Mouse (Mus musculus) small intestine, adult 2 months (tissue): ENCODE measurements around the gene Pabpn1l. TPM values are rescaled to one million over a fixed set of nuclear protein-coding genes. Genes with fewer than 3 reads are reported as not detected.

Experiments
- H3K27ac ChIP-seq: fragments of 200-500 bp; 2 replicates; pipeline ENCODE4 v1.5.1; 2012; ENCODE audit warnings: low read depth, low read length, control low read depth, inconsistent platforms; ENCODE audit not compliant: insufficient read depth
- H3K27me3 ChIP-seq: fragments of 200-500 bp; 2 replicates; pipeline ENCODE4 v1.6.1; 2012; ENCODE audit warnings: mild to moderate bottlenecking, moderate library complexity, low read length, inconsistent platforms; ENCODE audit not compliant: control insufficient read depth, insufficient read depth
- H3K36me3 ChIP-seq: fragments of 200-500 bp; 2 replicates; pipeline ENCODE4 v1.6.1; 2012; ENCODE audit warnings: mild to moderate bottlenecking, low read length, control low read depth, inconsistent platforms; ENCODE audit not compliant: control insufficient read depth, insufficient read depth
- H3K4me1 ChIP-seq: fragments of 200-500 bp; 2 replicates; pipeline ENCODE4 v1.6.1; 2012; ENCODE audit warnings: low read length, inconsistent platforms, mixed read lengths; ENCODE audit not compliant: control insufficient read depth, insufficient read depth, insufficient read length
- H3K4me3 ChIP-seq: fragments of 200-500 bp; 2 replicates; pipeline ENCODE4 v1.5.1; 2012; ENCODE audit warnings: low read depth, mild to moderate bottlenecking, control low read depth, inconsistent platforms, low read length, moderate library complexity
- CTCF ChIP-seq: fragments of 200-500 bp; IDR thresholded peaks from 2 replicates; pipeline ENCODE4 v1.5.1; 2012; ENCODE audit warnings: low read depth, mild to moderate bottlenecking, control low read depth, inconsistent platforms, low read length, moderate library complexity, mixed read lengths; ENCODE audit not compliant: insufficient replicate concordance, insufficient read length; ENCODE audit errors: extremely low read depth
- POLR2A ChIP-seq: fragments of 200-500 bp; IDR thresholded peaks from 2 replicates; pipeline ENCODE4 v1.6.1; 2012; ENCODE audit warnings: low read depth, mild to moderate bottlenecking, control low read depth, inconsistent platforms, low read length, moderate library complexity
- WGBS: fragments of 180-500 bp; shearing (Covaris S2); methylation state at CpG from one replicate; pipeline ENCODE4 v1.1.7; 2018; 5-methylcytosine and 5-hydroxymethylcytosine counted together
- polyA plus RNA-seq: library from polyadenylated mRNA; depleted of rRNA; stranded (reverse); fragments of >200 nt; gene quantifications from 2 replicates; pipeline ENCODE4 v1.2.3, GENCODE M21; 2012

Gene Pabpn1l
- polyA plus RNA-seq, 1 experiment = not detected

DNA sequence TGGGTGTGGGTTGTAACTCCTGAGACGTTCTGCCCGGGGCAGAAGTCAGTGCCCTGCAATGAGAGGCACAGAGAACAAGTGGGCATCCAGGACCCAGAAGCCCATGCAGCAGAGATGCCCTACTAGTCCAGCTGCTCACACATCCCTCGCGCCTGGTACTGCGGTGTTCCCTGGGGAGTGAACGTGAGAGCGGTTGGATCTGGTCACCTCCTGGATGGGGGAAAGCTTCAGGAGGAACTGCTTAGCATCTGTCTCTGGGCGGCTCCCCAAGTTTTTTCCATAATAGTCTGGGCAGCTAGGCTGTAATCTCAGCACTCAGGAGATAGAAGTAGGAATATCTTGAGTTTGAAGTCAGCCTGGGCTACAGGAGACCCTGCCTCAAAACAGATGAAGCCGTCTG is 37.6 kb downstream of the Pabpn1l start:
- Histone ChIP-seq H3K27ac (peak overlapping the region; percentile 95), H3K4me3 (peak overlapping the region; percentile 12; the same call in 1 of the 2 replicates), H3K4me1 (peaks cover 41% of the 10 kb centered on the region), H3K27me3 (no peaks in the 10 kb centered on the region), H3K36me3 (no peaks in the 10 kb centered on the region)
- WGBS = 43% methylated on average over 9 of the region's 9 CpGs
- TF ChIP-seq POLR2A = no peak
- TF ChIP-seq CTCF = no peak

DNA sequence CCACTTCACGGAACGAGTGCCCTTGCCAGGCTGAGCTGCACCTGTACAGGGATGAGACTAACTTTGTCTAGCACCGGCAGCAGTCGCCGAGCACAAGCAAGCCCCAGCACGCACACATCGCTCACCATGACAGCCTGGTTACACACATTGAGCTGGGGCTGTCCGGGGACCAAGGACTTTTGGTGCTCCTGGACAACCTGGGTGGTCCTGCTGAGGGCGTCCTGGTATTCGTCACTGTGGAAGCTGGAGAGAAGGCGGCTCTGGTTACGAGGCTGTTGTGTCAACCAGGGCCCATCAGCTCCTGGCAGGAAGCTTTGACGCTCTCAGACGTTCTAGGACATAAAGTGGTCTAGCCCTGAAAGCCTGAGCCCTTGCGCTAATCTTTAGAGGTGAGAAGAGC is 41.6 kb downstream of the Pabpn1l start:
- Histone ChIP-seq H3K4me1 (peaks cover 30% of the 10 kb centered on the region), H3K27ac (no peak overlapping the region), H3K36me3 (no peaks in the 10 kb centered on the region), H3K27me3 (no peaks in the 10 kb centered on the region), H3K4me3 (no peak overlapping the region)
- 79% methylated on average over 15 of the region's 15 CpGs for WGBS
- TF ChIP-seq CTCF (no peak), POLR2A (no peak)

DNA sequence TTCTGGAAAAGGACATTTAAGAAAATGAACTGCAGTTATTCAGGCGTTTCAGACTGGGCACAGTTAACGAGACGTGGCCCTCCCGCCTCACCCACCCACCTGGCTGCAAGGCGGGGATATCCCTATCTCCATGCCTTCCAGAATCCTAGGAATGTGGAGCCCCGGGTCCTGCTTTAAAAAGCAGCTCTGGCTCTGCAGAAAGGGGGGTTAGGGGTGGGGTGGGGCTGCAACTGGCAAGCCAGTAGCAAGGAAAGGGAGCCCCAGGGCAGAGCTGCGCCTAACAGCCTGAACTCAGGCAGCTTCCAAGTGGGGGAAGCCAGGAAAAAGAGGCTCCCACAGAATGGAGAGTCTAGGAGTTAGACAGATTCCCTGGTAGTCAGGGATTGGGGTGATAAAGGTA is 43.3 kb downstream of the Pabpn1l start:
- no peaks in the 10 kb centered on the region for H3K27me3 ChIP-seq
- TF ChIP-seq POLR2A (no peak), CTCF (no peak)
- H3K36me3 ChIP-seq = no peaks in the 10 kb centered on the region
- H3K27ac ChIP-seq = no peak overlapping the region
- H3K4me3 ChIP-seq = no peak overlapping the region
- H3K4me1 ChIP-seq = peaks cover 29% of the 10 kb centered on the region
- 71% methylated on average over 7 of the region's 7 CpGs for WGBS

DNA sequence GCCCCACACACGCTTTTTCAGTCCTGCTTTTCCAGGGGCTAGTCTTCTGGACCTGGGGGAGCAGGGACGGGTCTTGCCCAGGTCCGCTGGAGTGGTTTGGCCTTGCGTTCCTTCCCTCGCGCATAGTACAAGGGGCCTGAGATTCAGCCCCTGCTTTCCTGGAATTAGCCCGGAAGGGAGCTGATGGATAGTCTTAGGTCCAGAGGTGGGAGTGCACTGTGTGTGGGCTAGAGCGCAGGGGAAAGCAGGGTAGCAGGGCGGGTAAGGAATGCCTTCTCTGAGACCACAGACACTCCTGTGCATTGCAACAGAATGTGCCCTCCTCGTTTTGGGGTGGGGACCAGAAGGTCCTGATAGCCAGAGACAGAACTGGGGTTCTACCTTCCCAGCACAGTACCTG is 45.4 kb downstream of the Pabpn1l start:
- TF ChIP-seq POLR2A (no peak), CTCF (no peak)
- Histone ChIP-seq H3K4me3 (peak overlapping the region; percentile 87; the same call in 1 of the 2 replicates), H3K27me3 (no peaks in the 10 kb centered on the region), H3K27ac (no peak overlapping the region), H3K4me1 (peaks cover 26% of the 10 kb centered on the region), H3K36me3 (peaks cover 5% of the 10 kb centered on the region; the same call in 1 of the 2 replicates)
- 59% methylated on average over 10 of the region's 10 CpGs for WGBS

DNA sequence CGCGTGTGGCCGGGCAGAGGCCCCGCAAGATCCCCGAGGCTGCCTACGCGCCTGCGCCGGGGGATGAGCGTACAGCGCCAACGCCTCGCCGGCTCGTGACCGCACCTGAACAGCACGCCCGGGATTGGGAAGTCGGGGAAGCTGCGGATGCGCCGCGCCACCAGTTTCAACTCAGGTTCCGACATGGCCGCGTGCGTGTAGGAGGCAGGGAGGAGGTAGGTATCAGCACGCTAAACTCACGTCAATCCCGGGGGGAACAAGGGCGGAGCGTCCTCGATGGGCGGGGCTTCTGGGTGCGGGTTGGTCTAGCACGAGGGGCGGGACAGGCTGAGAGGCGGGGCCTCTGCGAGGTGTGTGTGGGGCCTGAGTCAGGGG is 45.9 kb downstream of the Pabpn1l start, which contains the start of gene Aprt:
TSS of gene Aprt (minus strand) at position 262 of the 375 bp plus-strand sequence.
- Histone ChIP-seq H3K4me3 (peak within 1 kb of the TSS; percentile 87), H3K27me3 (no peaks in the 10 kb centered on the region), H3K27ac (peak within 1 kb of the TSS; percentile 97), H3K36me3 (peaks cover 10% of the 10 kb centered on the region; the same call in 1 of the 2 replicates), H3K4me1 (peaks cover 29% of the 10 kb centered on the region)
- TF ChIP-seq CTCF (no peak), POLR2A (peak; percentile 73; the same call in 1 of the 2 replicates)
- WGBS = 1% methylated on average over 39 of the region's 39 CpGs

DNA sequence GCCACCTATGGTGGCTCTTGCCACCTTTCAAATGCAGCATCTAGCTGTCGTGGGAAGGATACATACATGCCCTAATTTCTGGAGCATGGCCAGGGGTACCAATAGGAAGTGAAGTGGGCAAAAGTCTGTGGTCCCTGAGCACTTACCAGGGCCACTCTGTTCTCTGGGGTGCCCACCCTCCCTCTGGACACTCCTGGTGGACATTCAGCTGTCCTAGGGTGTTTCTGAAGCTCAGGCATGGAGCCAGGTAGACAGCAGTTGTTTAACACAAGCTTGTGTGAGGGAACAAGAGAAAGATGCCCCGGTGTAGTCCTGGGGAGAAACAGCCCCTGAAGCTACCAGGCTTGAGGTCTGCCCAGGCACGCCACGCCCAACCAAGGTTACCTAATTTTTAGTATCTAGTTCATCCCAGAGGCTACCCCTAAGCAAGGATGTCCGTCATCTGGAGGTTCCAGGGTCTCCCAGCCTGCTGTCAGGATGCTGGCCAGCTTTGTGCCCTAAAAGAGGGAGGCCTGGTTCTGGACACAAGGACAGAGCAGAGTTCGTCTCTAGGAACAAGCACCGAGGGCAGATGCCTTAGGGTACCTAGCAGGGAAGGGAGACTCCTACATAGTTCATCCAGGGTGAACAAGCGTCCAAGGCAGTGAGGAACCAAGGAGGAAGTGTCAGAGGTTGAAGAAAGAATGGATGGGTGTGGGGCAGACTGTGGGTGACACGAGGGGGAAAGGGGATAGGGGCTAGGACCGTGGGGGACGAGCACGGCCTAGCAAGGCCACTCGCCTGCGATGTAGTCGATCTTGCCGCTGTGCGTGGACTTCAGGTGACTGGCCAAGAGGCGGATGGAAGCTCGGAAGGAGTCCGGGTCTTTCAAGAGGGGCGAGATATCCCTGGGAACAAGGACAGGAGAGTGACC is 46.5 kb downstream of the Pabpn1l start:
- Histone ChIP-seq H3K27me3 (no peaks in the 10 kb centered on the region), H3K4me1 (peaks cover 30% of the 10 kb centered on the region), H3K27ac (peak overlapping the region; percentile 97), H3K4me3 (peak overlapping the region; percentile 87), H3K36me3 (peaks cover 16% of the 10 kb centered on the region)
- TF ChIP-seq CTCF (no peak), POLR2A (0 out of 2 replicates have a peak, but pooled peaks have one; percentile 35)
- 7% methylated on average over 21 of the region's 21 CpGs for WGBS

DNA sequence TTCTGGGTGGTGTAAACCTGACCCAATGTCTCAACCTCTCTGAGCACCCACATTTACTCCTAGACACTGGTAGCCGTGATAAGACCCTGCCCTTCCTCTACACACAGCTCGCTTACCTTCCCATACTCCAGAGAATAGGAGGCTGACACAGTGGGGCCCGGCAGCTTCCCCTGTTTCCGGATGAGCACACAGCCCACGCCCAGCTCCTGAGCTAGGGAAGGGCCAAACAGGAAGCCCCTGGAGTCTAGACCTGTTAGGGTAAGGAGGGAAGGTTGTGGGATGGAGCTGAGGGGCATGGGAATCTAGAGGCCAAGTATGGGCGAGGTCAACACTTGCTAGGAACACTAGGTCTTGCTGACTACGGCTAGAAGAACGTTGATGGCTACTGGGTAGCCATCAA is 47.3 kb downstream of the Pabpn1l start:
- 33% methylated on average over 8 of the region's 8 CpGs for whole genome bisulfite sequencing
- Histone ChIP-seq H3K27ac (peak overlapping the region; percentile 97), H3K27me3 (no peaks in the 10 kb centered on the region), H3K4me1 (peaks cover 30% of the 10 kb centered on the region), H3K36me3 (peaks cover 19% of the 10 kb centered on the region), H3K4me3 (peak overlapping the region; percentile 87)
- no peak for TF ChIP-seq POLR2A
- TF ChIP-seq CTCF = no peak
